Mouse (Mus musculus) cortical plate, adult 2 months (tissue): Measurements from ENCODE around the gene Yjefn3.

Source experiments
- CTCF ChIP-seq: fragments of 200-500 bp; IDR thresholded peaks from 2 replicates; pipeline ENCODE4 v1.5.1; 2011; ENCODE audit warnings: mild to moderate bottlenecking, control low read depth, low read length; ENCODE audit not compliant: insufficient read depth; ENCODE audit errors: extremely low read depth
- POLR2A ChIP-seq: fragments of 200-500 bp; IDR thresholded peaks from 2 replicates; pipeline ENCODE4 v1.6.1; 2011; ENCODE audit warnings: mild to moderate bottlenecking, low read length, control low read depth; ENCODE audit not compliant: insufficient read depth; ENCODE audit errors: extremely low read depth

- no peak for TF ChIP-seq CTCF
- no peak for TF ChIP-seq POLR2A
Observed at GRCm38 (mm10) chr8:69895772-69896451, 6.6 kb downstream of the Yjefn3 start.
